Mouse (Mus musculus) limb, embryonic 11.5 days (tissue): ENCODE results near the gene Pml. TPM values are rescaled to one million over a fixed set of nuclear protein-coding genes. Genes with fewer than 3 reads are reported as not detected.
"Not testable (repeated sequence)": the region's sequence is repeated elsewhere in the genome, so short reads cannot be mapped to it uniquely, and the experiment has no call there.

Experiments used
- ATAC-seq: fragments of 200-750 bp; cut with Nextera tagmentation; 2 replicates; pipeline ENCODE4 v1.8.0; 2017; ENCODE audit warnings: low read depth; ENCODE audit not compliant: insufficient number of reproducible peaks, low FRiP score, low TSS enrichment
- DNase-seq: peaks from one replicate; pipeline ENCODE4 v3.0.0-alpha.2; 2015; ENCODE audit warnings: low spot score
- H3K27ac ChIP-seq: fragments of 300-500 bp; sonication (generic); replicated peaks from 2 replicates; pipeline ENCODE4 v1.5.1; 2014; ENCODE audit warnings: low read depth, mild to moderate bottlenecking, low read length
- H3K27me3 ChIP-seq: fragments of 300-500 bp; sonication (generic); 2 replicates; pipeline ENCODE4 v1.6.1; 2014; ENCODE audit warnings: mild to moderate bottlenecking, low read length, mixed read lengths; ENCODE audit not compliant: control insufficient read depth, insufficient read depth
- H3K36me3 ChIP-seq: fragments of 300-500 bp; sonication (generic); 2 replicates; pipeline ENCODE4 v1.6.1; 2014; ENCODE audit warnings: mild to moderate bottlenecking, low read length, moderate library complexity, mixed read lengths; ENCODE audit not compliant: control insufficient read depth, insufficient read depth
- H3K4me1 ChIP-seq: fragments of 300-500 bp; sonication (generic); 2 replicates; pipeline ENCODE4 v1.6.1; 2014; ENCODE audit warnings: low read length, mixed read lengths; ENCODE audit not compliant: control insufficient read depth, insufficient read depth
- H3K4me2 ChIP-seq: fragments of 300-500 bp; sonication (generic); 2 replicates; pipeline ENCODE4 v1.6.1; 2014; ENCODE audit warnings: low read depth, mild to moderate bottlenecking, moderate library complexity; ENCODE audit not compliant: severe bottlenecking
- H3K4me3 ChIP-seq: fragments of 300-500 bp; sonication (generic); 2 replicates; pipeline ENCODE4 v1.5.1; 2014; ENCODE audit warnings: low read depth, low read length
- H3K9ac ChIP-seq: fragments of 300-500 bp; sonication (generic); 2 replicates; pipeline ENCODE4 v1.6.1; 2014; ENCODE audit warnings: mild to moderate bottlenecking, low read length
- H3K9me3 ChIP-seq: fragments of 300-500 bp; sonication (generic); 2 replicates; pipeline ENCODE4 v1.6.1; 2016; ENCODE audit warnings: low read length; ENCODE audit not compliant: control insufficient read depth
- whole genome bisulfite sequencing: fragments of 180-500 bp; shearing (Covaris S2); extraction: QIAGEN DNeasy Blood & Tissue Kit; methylation state at CpG from one replicate; pipeline ENCODE4 v1.1.7; 2014; 5-methylcytosine and 5-hydroxymethylcytosine counted together
- polyA plus RNA-seq: library from polyadenylated mRNA; unstranded; fragments of >200 nt; fragmentation: Nextera tagmentation; extraction: Ambion mirVana; gene quantifications from 2 replicates; pipeline ENCODE4 v1.2.1, GENCODE M21; 2014

The Pml gene
- polyA plus RNA-seq, 1 experiment from 2014 or later, result 18.7 TPM

DNA sequence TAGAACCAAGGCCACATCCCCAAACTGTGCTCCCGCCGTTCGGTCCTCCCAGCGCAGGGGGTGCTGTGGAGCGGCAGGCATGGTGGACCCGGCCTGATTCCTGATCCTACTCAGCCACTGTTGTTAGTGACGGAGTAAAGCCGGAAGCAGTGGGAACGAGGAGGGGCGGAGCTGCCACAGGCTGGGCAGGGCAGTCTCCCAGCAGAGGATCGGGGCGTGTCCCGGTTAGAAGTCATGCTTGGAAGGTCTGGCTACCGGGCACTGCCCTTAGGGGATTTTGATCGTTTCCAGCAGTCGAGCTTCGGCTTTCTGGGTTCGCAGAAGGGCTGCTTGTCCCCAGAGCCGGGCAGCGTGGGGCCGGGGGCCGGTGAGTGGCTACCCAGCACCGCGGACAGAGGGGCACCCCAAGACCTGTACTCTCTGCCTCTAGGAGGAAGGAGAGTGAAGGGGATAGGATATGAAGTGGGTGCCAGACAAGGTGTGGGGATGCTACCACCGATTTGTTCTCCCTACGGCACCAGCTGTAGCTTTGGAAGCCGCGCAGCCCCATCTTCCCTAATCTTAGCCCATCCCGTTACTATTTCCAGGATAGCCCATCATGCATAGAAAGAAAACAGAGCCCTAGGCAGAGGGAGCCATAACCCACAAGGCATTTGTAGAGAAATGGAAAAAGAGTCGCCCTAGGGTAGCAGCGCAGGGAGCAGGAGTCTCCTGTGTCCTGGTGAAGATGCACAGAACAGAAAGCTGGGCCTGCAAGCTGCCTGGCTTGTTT, 3.6 kb upstream of the Pml start, which contains the start of gene Stoml1:
Gene Stoml1, plus strand, starts transcription at position 132 of the 772 bp plus-strand sequence.
- Histone ChIP-seq H3K27me3 (no peaks in the 10 kb centered on the region), H3K9ac (peak within 1 kb of the TSS; percentile 67), H3K27ac (no peak within 1 kb of the TSS), H3K4me1 (peaks cover 14% of the 10 kb centered on the region), H3K4me3 (peak within 1 kb of the TSS; percentile 71), H3K9me3 (no peaks in the 10 kb centered on the region), H3K4me2 (peak within 1 kb of the TSS; percentile 90), H3K36me3 (peaks cover 2% of the 10 kb centered on the region; the same call in 1 of the 2 replicates)
- under 1% methylated on average over 31 of the region's 31 CpGs for WGBS
- DNase-seq, result peak; percentile 99
- ATAC-seq, result peak; percentile 93

DNA sequence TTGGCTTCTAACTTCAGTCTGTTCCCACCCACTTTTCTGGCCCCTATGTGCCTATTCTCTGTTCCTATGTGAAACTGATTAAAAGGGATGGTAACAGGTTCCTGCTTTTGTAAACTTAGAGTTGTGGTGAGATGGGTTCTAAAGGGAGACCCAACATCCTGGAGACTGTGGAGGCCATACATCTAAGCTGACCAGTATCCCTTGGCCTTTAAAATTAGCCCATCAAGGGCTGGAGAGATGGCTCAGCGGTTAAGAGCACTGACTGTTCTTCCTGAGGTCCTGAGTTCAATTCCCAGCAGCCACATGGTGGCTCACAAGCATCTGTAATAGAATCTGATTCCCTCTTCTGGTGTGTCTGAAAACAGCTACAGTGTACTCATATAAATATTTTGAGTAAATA, 1.1 kb upstream of the Pml start:
- 91% methylated on average over 1 of the region's 1 CpGs for WGBS
- peaks cover 20% of the 10 kb centered on the region for H3K4me1 ChIP-seq
- H3K9me3 ChIP-seq, H3K9ac ChIP-seq, H3K4me3 ChIP-seq, H3K36me3 ChIP-seq, DNase-seq, ATAC-seq, H3K27me3 ChIP-seq, H3K4me2 ChIP-seq, H3K27ac ChIP-seq: not testable (repeated sequence)

DNA sequence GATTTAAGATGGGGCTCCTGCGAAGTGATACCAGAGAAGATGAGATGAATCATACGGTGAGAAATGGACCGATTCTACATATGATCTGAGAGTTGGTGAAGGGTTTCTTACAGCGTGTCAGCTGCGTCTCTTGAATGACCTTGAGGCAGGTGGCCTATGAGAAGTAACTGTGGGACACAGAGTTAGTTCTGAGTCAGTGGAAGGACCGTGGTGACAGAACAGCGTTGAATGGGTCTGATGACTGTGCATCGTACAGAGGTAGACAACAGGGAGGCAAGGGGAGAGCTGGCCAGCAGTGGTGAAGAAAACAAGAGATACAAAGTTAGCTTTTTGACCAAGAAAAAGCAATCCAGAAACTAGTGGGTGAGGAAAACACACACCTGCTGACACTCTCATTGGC, 736 bp upstream of the Pml start:
- WGBS, result 77% methylated on average over 8 of the region's 8 CpGs
- no peak overlapping the region; the same call in 1 of the 2 replicates for H3K27ac ChIP-seq
- no peaks in the 10 kb centered on the region for H3K9me3 ChIP-seq
- no peaks in the 10 kb centered on the region for H3K27me3 ChIP-seq
- no peak for ATAC-seq
- peaks cover 20% of the 10 kb centered on the region for H3K4me1 ChIP-seq
- H3K9ac ChIP-seq, result peak overlapping the region; percentile 74
- H3K36me3 ChIP-seq, result no peaks in the 10 kb centered on the region
- H3K4me3 ChIP-seq, result no peak overlapping the region
- DNase-seq, result no peak
- peak overlapping the region; percentile 64 for H3K4me2 ChIP-seq

DNA sequence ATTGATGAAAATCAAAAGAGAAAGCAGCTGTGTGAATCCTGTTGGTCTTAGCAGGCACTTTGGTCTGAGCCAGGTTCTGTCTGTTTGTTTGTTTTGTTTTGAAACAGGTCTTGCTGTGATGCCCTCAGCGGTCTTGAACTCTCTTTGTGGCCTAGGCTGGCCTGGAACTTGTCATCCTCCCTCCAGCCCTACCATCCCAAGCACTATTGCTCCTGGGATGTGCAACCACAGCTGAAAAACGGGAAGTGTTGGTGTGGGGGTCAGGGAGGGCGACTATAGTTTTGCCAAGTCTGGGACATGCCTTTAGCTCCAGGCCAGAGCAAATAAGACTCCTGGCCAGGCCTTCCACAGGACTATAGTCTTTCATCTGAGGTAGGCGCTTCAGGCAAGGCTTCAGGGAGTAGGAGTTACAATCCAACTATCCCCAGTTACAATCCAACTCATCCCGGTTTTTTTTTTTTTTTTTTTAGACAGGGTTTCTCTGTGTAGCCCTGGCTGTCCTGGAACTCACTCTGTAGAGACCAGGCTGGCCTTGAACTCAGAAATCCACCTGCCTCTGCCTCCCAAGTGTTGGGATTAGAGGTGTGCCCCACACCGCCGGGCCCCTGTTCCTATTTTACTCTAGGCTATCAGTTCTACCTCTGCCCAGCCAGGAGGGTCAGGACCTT, 706 bp downstream of the Pml start:
- no peak for DNase-seq
- peak overlapping the region; percentile 74 for H3K9ac ChIP-seq
- H3K4me2 ChIP-seq, result peak overlapping the region; percentile 64
- peak overlapping the region; percentile 52 for H3K4me3 ChIP-seq
- no peaks in the 10 kb centered on the region for H3K36me3 ChIP-seq
- WGBS, result 44% methylated on average over 7 of the region's 7 CpGs
- H3K27ac ChIP-seq, result peak overlapping the region; percentile 63; the same call in 1 of the 2 replicates
- H3K4me1 ChIP-seq, result peaks cover 20% of the 10 kb centered on the region
- ATAC-seq, result peak; percentile 4; the same call in 1 of the 2 replicates
- H3K27me3 ChIP-seq, result no peaks in the 10 kb centered on the region
- H3K9me3 ChIP-seq, result no peaks in the 10 kb centered on the region

DNA sequence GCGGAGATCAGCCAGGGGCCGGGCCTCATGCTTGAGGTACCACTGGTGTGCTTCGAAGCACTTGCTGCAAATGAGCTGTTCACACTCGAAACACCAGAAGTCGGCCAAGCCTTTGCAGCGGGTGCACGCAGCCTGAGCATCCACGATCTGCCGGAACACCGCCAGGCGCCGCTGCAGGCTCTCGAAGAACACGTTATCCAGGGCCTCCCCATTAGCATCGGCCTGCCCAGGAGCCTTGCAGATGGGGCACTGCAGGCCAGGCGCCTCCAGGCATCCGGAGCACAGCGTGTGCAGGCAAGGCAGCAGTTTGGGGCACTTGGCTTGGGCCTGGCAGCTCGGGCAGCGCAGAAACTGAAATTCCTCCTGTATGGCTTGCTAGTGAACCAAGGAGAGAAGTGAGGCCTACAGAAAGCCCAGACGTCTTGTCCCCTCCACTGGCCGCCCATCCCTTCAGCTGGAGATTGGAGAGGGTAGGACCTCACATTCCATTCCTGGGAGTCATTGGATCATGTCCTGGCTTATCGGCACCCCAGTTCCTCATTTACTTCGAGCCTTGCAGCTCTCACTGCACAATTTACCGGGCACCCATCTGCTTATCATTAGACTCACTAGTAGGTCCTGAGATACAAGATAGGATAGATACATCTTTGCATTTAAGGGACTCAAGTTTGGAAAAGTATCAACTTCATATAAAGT, 2.4 kb downstream of the Pml start:
- Histone ChIP-seq H3K9me3 (no peaks in the 10 kb centered on the region), H3K4me2 (peak overlapping the region; percentile 39; the same call in 1 of the 2 replicates), H3K9ac (peak overlapping the region; percentile 46), H3K4me1 (peaks cover 19% of the 10 kb centered on the region), H3K27ac (no peak overlapping the region), H3K36me3 (no peaks in the 10 kb centered on the region), H3K27me3 (no peaks in the 10 kb centered on the region), H3K4me3 (no peak overlapping the region)
- WGBS, result 9% methylated on average over 25 of the region's 25 CpGs
- ATAC-seq (0 out of 2 replicates have a peak, but pooled peaks have one; percentile 67), DNase-seq (peak; percentile 89)

DNA sequence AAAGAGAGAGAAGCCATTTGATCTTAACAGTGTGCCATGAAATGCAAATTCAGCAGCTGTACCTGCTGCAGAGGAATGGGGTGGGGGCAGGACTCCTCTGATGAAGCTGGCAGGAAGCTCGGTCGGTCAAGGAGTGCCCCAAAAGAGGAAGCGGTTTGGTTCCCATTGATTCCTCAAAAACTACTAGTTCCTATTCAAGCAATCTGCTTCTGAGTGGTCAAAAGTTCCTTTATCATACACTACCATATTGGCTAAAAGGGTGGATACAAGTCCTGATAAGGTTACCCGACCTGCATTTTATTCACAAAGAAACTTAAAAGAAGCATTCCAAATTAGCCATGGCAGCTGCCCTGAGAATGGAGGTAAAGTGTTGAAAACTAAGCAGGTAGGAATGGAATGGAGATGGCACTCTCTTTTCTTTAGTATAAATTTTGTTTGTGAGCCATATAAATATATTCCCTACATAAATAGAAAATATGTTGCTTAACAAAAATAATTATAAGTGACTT, 3.4 kb downstream of the Pml start:
- H3K9ac ChIP-seq, result no peak overlapping the region
- ATAC-seq, result no peak
- H3K4me1 ChIP-seq, result peaks cover 24% of the 10 kb centered on the region
- WGBS, result 55% methylated on average over 4 of the region's 4 CpGs
- no peaks in the 10 kb centered on the region for H3K9me3 ChIP-seq
- no peaks in the 10 kb centered on the region for H3K36me3 ChIP-seq
- H3K27me3 ChIP-seq, result no peaks in the 10 kb centered on the region
- no peak overlapping the region for H3K4me3 ChIP-seq
- DNase-seq, result no peak
- no peak overlapping the region for H3K4me2 ChIP-seq
- no peak overlapping the region for H3K27ac ChIP-seq

DNA sequence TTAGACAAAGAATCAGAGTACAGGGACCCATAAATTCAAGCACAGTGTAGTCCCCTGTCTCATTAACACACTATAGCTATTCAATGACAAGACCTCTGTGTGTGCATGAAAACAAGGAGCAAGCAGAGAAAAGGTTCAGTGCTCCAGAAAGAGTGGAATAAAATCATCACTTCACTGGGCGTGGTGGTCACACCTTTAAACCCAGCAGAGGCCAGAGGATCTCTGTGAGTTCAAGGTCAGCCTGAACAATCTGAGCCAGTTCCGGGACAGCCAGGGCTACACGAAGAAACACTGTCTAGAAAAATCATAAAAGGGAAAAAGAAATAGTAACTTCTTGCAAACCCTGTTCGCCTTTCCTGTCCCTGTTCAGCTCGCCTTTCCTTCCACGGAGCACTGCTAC, 5.9 kb downstream of the Pml start:
- H3K27me3 ChIP-seq, result no peaks in the 10 kb centered on the region
- H3K36me3 ChIP-seq, result no peaks in the 10 kb centered on the region
- ATAC-seq, result no peak
- H3K9ac ChIP-seq, result no peak overlapping the region
- no peaks in the 10 kb centered on the region for H3K9me3 ChIP-seq
- WGBS, result 92% methylated on average over 6 of the region's 6 CpGs
- DNase-seq, result no peak
- H3K27ac ChIP-seq, result no peak overlapping the region
- peaks cover 17% of the 10 kb centered on the region for H3K4me1 ChIP-seq
- no peak overlapping the region for H3K4me2 ChIP-seq
- no peak overlapping the region for H3K4me3 ChIP-seq

DNA sequence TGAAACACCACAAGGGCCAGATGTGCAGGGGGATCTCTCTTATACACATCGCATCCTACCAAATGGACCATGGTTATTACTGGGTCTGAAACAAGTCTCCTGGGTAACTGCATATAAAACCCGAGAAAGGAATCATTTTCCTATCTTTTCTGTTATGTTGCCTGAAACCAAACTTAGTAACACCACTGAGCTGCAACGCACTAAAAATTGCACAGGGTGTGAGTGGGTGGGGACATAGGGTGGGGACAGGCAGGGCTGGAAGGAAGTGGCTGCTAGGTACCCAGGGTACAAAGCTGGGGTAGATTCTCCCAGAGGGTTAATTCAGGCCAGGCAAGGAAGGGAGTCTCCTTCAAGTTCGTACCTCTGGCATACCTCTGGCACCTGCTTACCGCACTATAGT, 6.9 kb downstream of the Pml start:
- H3K4me1 ChIP-seq, result peaks cover 13% of the 10 kb centered on the region
- ATAC-seq, result no peak
- H3K27me3 ChIP-seq, result no peaks in the 10 kb centered on the region
- no peak for DNase-seq
- H3K4me2 ChIP-seq, result no peak overlapping the region
- H3K36me3 ChIP-seq, result no peaks in the 10 kb centered on the region
- H3K9me3 ChIP-seq, result no peaks in the 10 kb centered on the region
- H3K27ac ChIP-seq, result no peak overlapping the region
- no peak overlapping the region for H3K4me3 ChIP-seq
- H3K9ac ChIP-seq, result no peak overlapping the region
- 84% methylated on average over 5 of the region's 5 CpGs for WGBS
